Mouse (Mus musculus) heart, adult 9 months (tissue): Measurements from ENCODE around the gene Sik3.

Experiments used
- DNase-seq, 2 experiments: peaks; one replicate each; pipeline ENCODE4 v3.0.0; 2022; ENCODE audit warnings: low spot score in 2 of 2

Sik3 gene

DNA sequence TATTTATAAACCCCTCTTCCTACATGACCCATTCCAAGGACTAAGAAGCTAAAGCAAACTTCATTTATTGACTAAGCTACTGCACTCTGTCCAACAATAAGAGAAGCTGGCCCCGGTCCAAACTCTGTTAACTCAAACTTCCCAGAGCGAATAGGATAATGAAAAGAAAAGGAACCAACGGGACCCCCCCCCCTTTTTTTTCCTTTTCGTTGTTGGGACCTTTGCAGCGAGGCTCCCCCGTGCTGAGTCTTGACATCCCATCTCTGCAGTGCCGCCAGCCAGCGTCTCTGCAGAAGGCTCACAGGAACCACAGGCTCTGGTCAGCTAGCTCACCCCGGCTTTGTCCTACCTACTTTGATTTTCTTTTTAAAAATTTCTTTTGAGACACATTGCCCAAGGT, 3.2 kb downstream of the Sik3 start:
- peak; percentile 22 to 49 for DNase-seq

DNA sequence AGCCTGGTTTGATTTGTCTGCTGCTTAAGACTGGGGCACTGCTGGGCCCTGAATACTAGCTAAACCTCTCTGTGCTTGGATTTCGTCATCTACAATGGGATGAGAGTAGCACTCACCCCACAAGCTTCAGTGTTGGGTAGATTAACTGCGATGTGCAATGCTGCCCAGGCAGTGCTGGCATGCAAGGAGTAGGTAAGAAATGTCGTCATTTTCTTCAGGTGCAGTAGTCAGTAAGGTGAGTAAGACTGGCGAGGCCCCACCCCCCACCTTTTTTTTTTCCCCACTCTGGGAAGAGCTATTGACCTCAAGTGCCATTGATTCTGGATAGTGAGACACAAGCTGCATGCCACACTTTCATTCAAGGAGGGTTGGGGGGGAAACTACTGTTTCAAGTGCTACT, 3.8 kb downstream of the Sik3 start:
- no peak for DNase-seq

DNA sequence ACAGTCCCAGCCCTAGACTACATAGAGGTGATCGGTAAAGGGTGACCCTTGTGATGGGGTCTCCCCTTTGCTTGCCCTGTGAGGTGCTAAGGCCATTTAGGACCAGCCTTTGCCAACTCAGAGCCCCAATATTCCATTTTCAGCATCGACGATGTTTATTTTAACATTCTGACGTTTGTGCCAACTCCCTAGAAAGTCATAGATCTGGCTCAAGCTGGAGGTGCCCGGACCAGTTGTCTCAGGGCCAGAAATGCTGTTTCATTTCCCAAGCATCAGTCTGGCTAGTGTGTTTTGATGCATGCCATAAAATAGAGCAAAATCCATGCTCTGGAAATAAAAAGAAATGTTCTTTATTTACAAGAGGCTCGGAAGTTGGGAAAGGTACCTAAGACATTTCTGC, 5.7 kb downstream of the Sik3 start:
- DNase-seq = no peak

DNA sequence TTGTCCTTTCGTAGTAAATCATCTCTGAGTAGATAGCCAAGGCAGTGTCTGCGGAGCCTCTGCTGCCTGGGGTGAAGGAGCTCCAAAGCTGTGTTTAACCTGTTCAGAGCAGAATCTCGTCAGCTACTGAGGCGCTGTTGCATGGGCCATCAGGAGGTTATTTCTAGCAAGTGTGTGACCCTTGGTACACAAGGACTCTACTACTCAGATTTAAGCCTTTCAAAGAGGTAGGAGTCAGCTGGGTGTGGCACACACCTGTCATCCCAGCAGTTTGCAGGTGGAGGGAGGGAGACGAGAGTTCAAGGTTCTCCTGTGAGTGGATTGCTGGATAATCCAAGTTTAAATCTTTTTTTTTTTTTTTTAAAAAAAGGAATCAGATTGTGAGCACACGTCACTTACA, 7.4 kb downstream of the Sik3 start:
- no peak for DNase-seq

DNA sequence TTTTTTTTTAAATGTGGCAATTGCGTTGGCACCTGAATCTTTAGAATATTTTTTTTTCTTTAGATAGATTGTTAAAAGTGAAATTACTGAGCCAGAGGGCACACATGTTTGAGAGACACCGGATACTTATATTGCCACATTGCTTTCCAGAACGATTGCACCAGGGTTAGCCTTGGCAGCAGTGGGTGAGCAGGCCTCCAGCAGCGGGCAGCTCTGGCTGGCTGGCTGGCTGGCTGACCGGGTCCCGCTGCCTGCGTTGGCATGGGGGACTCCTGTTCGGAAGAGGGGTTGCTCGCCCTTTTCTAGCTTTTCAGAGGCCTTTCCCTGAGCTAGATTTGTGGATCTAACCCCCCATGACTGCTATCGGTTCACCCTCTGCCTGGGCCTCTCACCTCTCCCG, 11.0 kb downstream of the Sik3 start:
- no peak for DNase-seq

DNA sequence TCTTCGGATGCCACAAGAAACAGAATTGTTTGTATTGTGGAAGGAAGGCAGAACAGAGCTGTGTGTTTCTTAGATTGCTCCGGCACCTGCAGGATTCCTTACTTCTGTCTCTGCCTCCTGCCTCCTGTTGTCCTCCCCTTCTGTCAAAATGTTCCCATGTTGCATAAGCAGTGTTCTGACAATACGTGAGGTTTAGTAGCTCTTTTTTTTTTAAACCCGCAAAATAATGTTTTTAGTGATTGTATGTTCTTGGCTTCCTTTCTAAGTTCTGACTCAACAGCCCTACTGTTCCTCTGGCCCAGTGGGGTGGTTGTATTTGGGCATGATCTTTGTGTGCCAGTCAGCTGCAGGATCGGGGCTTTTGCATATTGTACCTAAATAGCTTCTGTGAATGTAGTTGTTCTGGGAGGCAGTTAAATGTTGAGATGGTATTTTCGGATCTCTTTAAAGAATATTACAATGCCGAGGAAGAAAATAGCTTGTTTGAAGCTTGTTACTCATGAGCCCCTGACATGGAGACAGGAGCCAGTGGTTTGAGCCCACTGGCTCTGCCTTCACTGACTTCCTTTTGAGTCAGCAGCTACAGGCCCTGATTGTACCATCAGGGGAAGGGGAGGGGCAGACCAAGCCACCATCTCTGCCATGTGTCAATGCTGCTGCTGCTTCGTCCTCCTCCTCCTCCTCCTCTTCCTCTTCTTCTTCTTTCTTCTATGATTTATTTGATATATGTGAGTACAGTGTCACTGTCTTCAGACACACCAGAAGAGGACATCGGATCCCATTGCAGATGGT, 13.6 kb downstream of the Sik3 start:
- no peak for DNase-seq

DNA sequence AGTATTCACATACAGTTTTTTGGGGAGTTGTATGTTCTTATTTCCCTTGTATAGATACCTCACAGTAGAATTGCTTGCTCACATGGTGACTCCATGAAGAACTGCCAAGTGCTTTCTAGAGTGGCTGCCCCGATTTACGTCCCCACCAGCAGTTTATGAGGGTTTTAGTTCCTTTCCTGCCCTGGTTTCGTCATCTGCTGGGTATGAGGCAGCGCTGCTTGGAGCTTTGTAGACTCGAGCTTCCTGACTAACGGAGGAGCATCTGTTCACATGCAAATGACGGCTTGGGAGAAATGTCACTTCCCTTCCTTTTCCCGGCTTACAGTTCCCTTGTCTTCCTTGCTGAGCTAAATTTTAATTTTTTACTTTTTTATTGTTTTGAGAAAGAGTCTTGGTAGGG, 15.4 kb downstream of the Sik3 start:
- DNase-seq = no peak

DNA sequence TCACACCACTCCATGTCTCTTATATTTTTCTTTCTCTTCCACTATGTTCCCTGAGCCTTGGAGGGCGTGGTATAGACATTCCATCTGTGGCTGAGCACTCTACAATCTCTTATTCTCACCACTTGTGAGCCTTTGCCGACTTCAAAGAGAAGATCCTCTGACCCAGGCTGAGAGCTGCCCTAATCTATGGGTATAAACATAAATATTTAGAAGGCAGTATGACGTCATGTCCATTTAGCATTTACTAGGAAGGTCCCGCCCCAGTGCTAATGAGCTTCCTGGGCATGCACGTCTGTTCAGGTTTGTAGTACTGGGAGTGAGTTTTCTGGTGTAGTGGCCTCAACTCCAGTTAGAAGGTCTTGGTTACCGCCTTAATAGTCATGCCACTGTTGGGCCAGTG, 16.9 kb downstream of the Sik3 start:
- DNase-seq = no peak

DNA sequence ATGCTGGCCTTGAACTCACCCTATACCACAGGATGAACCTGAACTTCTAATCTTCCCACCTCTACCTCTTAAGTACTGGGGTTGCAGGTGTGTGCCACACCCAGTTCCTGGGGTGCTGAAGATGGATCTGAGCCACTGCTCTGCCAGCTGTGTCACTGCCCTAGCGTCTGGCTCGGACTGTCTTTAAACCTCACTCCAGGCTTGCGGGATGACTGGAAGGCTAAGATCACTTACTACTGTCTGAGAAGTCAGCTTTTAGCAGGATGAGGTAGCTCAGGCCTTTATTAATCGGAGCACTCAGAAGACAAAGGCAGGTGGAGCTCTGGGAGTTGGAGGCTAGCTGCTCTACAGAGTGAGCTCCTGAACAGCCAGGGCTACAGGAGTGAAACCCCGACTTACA, 17.6 kb downstream of the Sik3 start:
- no peak for DNase-seq

DNA sequence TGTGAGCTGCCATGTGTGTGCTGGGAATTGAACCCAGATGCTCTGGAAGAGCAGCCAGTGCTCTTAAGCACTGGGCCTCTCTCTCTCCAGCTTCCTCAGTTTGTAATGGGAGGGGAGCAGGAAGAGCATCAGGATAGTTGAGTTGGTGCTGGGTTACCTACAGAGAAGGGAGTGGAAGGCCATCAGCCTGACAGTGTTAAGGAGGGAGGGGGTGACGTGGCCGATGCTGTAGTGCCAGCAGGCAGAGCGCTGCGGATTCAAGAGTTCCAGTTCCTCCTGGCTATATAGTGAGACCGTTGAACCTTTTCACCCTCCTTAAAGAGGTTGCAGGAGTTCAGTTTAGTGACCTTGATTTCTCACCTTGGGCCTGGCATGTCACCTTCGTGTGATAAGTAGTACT, 18.3 kb downstream of the Sik3 start:
- no peak for DNase-seq

DNA sequence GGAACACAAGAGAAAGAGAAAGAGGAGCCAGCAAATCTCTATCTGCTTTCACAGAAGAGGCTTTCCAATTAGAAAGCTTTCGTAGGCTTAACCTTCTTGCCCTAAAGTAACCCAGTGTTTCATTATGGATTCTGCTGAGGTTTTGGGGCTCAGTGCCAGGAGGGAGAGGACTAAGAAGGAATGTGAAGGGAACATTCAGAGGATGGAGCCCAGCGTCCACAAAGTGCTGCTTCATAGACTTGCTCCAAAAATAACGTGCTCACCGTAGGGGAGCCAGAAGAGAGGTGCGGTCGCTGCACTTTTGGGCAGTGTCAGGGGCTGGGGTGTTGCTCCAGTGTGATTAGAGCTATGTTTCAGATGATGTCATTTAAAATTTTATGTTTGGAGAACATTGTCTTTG, 19.6 kb downstream of the Sik3 start:
- DNase-seq = peak in 1 of 2 experiments; percentile 57

DNA sequence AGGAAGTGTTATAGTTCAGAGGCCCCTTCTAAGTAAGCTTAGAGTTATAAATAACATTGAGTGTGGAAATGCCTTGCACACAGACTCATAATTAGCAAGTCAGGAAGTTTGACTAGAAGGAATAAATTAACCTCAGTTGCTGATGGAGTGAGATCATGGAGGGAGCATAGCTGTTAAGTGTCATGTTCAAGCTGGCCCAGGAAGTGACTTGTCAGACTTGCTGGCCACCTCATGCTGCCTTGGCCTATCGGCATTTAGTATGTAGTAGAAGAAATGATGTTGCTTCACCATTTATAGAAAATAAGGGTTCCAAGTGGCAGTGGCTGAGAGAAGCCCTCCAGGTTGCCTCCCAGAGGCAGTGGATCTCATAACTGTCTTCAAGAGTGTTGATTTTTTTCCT, 20.4 kb downstream of the Sik3 start:
- DNase-seq = no peak

DNA sequence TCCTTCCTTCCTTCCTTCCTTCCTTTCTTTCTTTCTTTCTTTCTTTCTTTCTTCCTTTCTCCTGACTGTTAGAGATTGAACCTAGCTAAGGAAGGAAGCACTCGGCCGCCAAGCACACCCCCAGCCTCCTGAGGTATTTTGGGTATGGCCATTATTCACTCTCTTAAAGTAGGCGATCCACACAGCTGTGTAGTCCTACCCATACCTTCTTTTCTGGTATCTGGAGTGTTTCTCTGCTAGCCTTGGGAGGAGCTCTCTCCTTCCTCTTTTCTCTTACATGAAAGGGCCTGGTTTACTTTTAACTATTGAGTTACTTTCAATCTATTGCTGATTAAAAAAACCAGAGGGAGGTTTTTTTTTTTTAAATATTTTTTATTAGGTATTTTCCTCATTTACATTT, 21.2 kb downstream of the Sik3 start:
- DNase-seq = no peak

DNA sequence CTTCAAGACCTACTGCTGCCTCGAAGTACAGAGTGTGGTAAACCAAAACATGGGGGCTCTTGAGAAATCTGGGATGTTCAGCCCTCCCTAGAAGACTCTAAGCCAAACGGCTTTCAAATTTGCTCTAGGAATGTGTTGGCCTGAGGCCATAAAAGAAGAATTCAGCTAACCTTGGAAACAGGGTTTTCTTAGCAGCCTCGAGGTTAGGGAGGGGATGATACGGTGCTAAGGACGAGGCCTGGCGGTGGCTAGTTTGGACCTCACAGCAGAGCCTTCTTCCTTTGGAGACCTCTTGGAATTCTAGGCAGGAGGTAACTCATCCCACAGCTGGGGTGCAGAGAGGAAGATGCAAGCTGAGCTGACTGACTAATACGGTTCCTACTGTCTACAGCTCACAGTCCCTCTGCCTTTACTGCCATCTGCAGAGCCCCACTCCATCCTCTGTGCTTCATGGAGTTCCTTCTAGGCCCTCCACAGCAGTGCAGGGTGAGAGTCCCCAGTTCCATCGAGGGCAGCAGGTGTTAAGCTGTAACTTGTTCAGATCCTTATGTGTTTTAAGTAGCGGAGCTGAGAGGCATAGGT, 22.8 kb downstream of the Sik3 start:
- no peak for DNase-seq

DNA sequence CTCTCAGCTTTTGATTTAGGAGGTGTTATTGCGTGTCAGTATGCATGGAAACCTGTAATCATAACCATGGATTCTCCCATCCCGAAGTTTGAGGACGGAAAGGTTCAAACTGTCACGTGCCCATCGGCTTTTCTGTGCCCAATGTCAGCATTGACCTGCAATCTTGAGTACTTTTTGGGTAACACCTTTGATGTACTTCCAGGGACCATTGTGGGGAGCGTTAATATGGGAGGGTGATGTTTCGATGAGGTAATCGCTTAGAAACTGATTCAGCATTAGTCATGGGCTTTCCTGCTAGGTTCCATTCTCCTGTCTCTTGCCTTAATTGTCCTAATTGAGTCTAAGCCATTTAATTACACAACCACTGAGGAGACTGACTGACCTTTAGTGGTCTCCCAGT, 24.3 kb downstream of the Sik3 start:
- DNase-seq = no peak

DNA sequence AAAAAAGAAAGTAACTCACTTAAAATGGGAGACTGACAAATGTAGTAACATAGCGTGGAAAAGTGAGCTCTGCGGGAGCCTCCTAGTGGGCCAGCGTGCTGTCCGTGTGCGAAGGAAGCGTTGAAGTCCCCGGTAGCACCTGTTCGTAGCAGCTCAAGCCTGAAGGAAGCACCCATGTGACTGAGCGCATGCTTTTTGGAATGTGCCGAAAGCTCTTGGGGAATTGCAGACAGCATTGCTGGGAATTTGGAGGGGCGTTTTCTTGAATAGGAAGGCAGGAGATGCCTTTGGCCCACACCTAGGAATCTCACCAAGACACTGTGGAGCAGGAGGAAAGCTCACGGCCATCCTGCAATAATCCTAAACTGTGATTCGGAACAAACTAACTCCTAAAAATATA, 26.2 kb downstream of the Sik3 start:
- no peak for DNase-seq

DNA sequence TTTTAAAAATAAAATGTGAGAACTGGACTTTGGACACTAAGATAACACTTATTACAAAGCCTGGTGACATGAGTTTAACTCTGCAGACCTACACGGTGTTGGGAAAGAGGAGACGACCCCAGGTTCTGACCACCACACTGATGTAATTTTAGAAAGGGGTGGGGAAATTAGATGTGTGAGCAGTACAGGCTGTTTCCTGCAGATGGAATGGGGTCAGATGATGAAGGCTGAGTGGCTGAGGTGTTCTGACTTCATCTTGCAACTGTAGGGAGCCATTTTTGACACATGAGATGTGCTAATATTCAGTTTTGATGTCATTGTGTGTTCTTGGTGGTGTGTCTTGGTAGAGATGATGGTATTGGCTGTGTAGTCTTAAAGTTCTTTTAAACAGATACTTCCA, 28.6 kb downstream of the Sik3 start:
- DNase-seq = no peak

DNA sequence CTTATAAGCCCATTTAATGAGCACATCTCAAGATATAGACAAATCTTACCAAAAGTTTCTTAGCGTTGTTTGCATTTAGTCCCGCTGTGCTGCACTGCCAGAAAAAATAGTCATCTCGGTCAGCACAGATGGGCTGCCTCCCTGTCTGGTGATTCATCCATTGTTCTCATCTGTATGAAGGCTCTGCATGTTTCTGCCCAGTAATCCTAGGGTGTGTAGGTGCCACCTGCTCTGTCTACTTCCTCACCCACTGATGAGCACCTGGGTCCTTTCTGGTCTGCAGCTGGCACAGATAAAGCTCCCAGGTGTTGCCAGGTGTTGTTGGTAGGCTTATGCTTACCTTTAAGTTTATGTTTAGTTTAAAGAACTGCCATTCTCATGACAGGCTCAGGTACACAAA, 29.8 kb downstream of the Sik3 start:
- no peak for DNase-seq

DNA sequence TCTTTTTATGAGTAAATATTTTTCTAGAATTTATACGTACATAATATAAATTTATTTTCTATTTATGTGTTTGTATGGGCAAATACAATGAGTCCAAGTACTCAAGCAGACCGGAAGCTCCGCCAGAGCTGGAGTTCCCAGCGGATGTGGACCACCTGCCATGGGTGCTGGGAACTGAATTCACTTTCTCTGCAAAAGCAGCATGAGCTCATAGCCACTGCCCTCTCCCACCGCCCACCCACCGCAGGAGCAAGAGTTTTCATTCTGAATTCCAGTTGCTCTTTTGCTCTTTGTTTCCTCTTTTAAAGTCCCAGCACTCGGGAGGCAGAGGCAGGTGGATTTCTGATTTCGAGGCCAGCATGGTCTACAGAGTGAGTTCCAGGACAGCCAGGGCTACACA, 31.0 kb downstream of the Sik3 start:
- DNase-seq = no peak

DNA sequence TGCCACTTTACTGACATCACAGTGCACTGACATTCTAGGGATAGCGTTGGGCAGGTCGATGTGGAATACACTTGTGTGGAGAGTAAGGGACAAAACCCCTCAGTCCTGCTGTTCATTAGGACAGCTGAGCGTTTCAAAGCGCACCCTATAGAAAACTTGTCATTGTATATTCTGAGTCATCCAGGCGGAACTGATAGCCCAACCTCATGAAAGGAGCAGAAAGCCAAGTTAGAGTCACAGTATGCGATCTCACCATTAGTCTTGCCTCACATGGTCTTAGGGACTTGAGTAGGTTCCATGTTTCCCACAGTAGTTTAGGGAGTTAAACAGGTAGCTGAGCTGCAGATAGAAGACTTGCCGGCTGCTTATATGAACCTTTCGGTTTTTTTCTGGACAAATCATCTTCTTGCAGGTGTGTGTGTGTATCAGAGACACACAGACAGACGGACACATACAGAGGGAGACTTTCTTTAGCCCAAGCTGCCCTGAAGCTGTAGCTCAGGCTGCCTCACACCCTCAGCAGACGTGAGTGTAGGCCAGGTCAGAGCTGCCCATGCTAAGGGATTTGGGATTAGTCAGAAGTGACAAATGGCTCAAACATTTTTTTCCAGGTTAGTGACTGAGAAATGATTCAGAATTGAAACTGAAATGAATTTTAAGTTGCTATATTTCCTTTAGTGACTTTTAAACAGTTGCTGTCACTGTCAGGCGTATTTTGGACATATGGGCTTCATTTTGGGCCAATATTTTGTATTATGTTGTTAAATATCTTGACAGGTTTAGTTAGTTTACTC, 34.3 kb downstream of the Sik3 start:
- DNase-seq = no peak

DNA sequence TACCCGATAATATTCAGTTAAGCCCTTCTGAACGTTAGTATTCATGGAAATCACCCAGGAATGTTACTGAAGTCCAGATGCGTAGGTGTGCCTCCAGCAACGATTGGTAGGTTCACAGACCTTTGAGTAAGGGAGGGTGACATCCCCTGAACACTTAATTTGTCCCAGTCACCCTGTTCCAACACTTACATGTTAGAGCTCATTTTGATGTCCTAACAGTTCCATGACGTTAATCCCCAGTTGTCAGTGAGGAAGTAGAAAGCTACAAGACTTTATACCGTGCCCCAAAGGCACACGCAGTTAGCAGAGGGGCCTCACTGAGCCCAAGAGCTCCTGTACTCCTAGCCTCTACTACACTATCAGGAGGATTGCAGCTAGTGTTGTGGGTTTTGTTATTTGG, 36.9 kb downstream of the Sik3 start:
- no peak for DNase-seq

DNA sequence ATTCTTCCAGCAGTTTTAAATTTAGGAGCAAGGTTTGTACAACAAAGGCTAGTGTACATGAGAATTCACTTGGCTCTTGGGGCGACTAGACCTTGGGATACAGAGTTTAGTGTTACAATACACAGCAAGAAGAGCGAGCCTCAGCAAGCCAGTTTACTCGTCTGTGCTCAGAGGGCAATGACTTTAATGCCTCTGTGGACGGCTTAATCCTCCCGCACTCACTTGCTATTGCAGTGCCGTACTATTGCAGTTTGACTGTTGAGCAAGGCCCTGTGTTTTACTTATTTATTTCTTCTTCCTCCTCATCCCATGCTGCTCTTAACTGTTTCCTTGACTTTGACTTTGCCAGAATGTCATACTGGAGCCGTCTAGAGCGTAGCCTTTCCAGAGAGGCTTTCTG, 37.6 kb downstream of the Sik3 start:
- DNase-seq = no peak

DNA sequence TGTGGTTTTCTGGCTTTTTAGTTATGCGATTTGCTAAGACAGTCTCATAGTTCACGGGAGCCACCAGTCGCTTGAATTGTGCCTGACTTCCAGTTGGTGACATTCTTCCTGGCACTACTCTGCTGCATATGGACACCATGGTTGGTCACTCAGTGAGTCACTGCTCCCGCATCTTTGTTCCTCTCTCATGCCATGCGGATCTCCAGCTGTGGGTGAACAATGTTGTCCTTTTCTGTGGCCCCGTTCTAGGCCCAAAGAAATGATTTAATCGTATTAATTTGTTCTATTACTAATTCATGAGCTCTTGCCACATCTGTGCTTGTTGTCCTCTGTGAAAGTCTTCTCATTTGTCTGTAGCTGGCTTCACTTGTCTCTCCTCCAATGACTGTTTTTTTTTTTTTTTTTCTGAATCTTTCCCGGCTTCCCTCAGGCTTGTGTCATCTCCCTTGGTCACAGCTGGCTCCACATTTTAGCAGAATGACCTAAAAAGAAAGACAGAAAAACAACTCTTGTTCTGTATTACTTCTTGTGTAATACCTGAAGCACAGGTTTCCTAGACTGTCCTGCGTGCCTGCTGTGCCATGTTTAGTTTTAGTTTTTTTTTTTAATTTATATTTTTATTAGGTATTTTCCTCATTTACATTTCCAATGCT, 40.5 kb downstream of the Sik3 start:
- no peak for DNase-seq
